Mouse (Mus musculus) ES-Bruce4 (cell line): ENCODE results near the gene Hcrtr2. TPM values are rescaled to one million over a fixed set of nuclear protein-coding genes. Genes with fewer than 3 reads are reported as not detected.

Experiments used
- H3K27ac ChIP-seq: 2 replicates; pipeline ENCODE4 v1.5.1; 2012; ENCODE audit warnings: low read length, inconsistent platforms; ENCODE audit not compliant: insufficient read depth
- H3K27me3 ChIP-seq: 2 replicates; pipeline ENCODE4 v1.6.1; 2012; ENCODE audit warnings: mild to moderate bottlenecking, low read length, inconsistent platforms; ENCODE audit not compliant: control insufficient read depth, poor library complexity, insufficient read depth, severe bottlenecking
- H3K36me3 ChIP-seq: 2 replicates; pipeline ENCODE4 v1.6.1; 2012; ENCODE audit warnings: inconsistent platforms, mild to moderate bottlenecking, low read length, moderate library complexity; ENCODE audit not compliant: control insufficient read depth, poor library complexity, insufficient read depth, severe bottlenecking
- H3K4me1 ChIP-seq: one replicate; pipeline ENCODE4 v1.8.1; 2011; ENCODE audit warnings: low read length; ENCODE audit not compliant: control insufficient read depth, insufficient read depth
- H3K4me3 ChIP-seq: 2 replicates; pipeline ENCODE4 v1.5.1; 2011; ENCODE audit warnings: low read depth, mild to moderate bottlenecking, low read length
- H3K9ac ChIP-seq: 2 replicates; pipeline ENCODE4 v1.6.1; 2012; ENCODE audit warnings: low read depth, mild to moderate bottlenecking, inconsistent platforms; ENCODE audit not compliant: poor library complexity, severe bottlenecking
- H3K9me3 ChIP-seq: replicated peaks from 2 replicates; pipeline ENCODE4 v1.6.1; 2012; ENCODE audit warnings: mild to moderate bottlenecking, low read length, inconsistent platforms; ENCODE audit not compliant: control insufficient read depth, poor library complexity, insufficient read depth, severe bottlenecking
- CTCF ChIP-seq: IDR thresholded peaks from one replicate; pipeline ENCODE4 v1.8.1; 2011; ENCODE audit warnings: low read depth, low read length
- EP300 ChIP-seq: IDR thresholded peaks from 2 replicates; pipeline ENCODE4 v1.6.1; 2011; ENCODE audit warnings: low read depth, low read length; ENCODE audit not compliant: insufficient read depth
- POLR2A ChIP-seq: IDR thresholded peaks from one replicate; pipeline ENCODE4 v1.8.1; 2011; ENCODE audit warnings: low read length; ENCODE audit not compliant: insufficient read depth
- polyA plus RNA-seq: library from polyadenylated mRNA; stranded (reverse); fragments of >200 nt; gene quantifications from 2 replicates; pipeline ENCODE4 v1.2.4, GENCODE M21; 2011; ENCODE audit warnings: low read depth; ENCODE audit not compliant: missing spikeins, insufficient read depth, insufficient read length

Hcrtr2 gene
- polyA plus RNA-seq, 1 experiment = not detected

DNA sequence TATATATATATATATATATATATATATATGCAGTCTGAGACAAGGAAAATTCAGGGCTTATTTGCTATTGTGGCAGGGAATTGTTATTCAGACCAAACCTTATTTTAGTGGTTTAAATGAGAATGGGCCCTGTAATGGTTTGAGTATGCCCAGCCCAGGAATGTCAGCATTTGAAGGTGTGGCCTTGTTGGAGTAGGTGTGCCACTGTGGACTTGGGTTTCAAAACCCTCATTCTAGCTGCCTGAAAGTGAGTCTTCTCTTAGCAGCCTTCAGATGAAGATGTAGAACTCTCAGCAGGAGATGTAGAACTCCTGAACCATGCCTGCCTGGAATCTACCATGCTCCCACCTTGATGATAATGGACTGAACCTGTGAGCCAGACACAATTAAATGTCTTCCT, 9.7 kb downstream of the Hcrtr2 start:
- Histone ChIP-seq H3K9ac (no peak overlapping the region), H3K27ac (no peak overlapping the region), H3K27me3 (no peaks in the 10 kb centered on the region), H3K4me3 (no peak overlapping the region), H3K9me3 (no peaks in the 10 kb centered on the region), H3K4me1 (no peaks in the 10 kb centered on the region), H3K36me3 (no peaks in the 10 kb centered on the region)
- TF ChIP-seq CTCF (no peak), EP300 (no peak), POLR2A (no peak)

DNA sequence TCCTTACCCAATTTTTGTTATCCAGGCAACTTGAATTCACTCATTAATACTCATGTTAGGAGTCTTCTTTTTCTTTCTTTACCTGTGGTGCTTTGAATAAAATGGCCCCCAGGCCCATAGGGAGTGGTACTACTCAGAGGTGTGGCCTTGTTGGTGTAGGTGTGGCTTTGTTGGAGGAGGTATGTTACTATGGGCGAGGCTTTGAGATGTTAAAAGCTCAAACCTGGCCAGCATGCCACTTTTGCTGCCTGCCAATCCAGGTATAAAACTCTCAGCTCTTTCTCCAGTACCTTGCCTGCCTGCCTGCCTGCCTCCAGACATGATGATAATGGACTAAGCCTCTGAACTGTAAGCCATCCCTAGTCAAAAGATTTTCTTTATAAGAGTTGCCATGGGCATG, 11.4 kb downstream of the Hcrtr2 start:
- TF ChIP-seq CTCF = no peak
- TF ChIP-seq EP300 = no peak
- TF ChIP-seq POLR2A = no peak
- H3K27me3 ChIP-seq = no peaks in the 10 kb centered on the region
- H3K27ac ChIP-seq = no peak overlapping the region
- H3K36me3 ChIP-seq = no peaks in the 10 kb centered on the region
- H3K4me3 ChIP-seq = no peak overlapping the region
- H3K4me1 ChIP-seq = no peaks in the 10 kb centered on the region
- H3K9me3 ChIP-seq = no peaks in the 10 kb centered on the region
- no peak overlapping the region for H3K9ac ChIP-seq

DNA sequence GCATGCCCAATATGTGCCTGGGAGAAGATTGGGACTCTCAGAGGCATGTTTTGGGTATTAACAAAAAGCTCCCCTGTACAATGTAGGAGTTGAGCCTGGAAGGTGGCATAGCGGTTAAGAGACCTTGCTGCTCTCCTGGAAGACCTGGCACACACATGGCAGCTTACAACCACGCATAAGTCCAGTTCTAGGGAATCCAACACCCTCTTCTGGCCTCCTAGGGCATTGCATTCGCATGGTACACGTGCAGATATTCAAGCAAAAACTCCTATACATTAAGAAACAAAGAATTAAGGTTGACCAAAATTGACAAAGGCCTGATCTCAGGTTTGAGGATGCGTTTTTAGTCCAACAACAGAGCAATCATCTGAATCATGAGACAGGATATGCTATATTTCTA, 32.3 kb downstream of the Hcrtr2 start:
- Histone ChIP-seq H3K4me3 (no peak overlapping the region), H3K27ac (no peak overlapping the region), H3K27me3 (no peaks in the 10 kb centered on the region), H3K4me1 (no peaks in the 10 kb centered on the region), H3K9me3 (no peaks in the 10 kb centered on the region), H3K36me3 (no peaks in the 10 kb centered on the region), H3K9ac (no peak overlapping the region)
- peak; percentile 3 for TF ChIP-seq CTCF
- no peak for TF ChIP-seq POLR2A

DNA sequence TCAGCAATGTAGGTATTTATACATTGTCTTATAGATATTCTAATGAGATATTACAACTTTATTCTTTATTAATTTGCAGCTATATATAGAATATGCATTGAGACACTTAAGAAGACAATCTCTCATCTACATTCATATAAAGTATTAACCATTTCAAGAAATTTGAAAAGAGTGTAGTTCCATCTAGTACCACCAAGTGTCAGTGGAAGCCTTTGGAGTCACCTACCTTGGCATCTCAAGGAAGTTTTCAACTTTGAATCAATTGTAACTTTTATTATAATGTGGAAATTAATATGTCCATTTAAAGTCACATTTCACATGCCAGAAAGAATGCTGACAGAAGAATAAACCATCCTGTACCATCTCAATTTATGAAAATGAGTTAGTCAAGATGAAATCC, 52.8 kb downstream of the Hcrtr2 start:
- Histone ChIP-seq H3K27me3 (no peaks in the 10 kb centered on the region), H3K9ac (no peak overlapping the region), H3K4me1 (no peaks in the 10 kb centered on the region), H3K4me3 (no peak overlapping the region), H3K9me3 (no peaks in the 10 kb centered on the region), H3K27ac (no peak overlapping the region), H3K36me3 (no peaks in the 10 kb centered on the region)
- no peak for TF ChIP-seq POLR2A
- TF ChIP-seq CTCF = no peak
- TF ChIP-seq EP300 = no peak

GRCm38 (mm10) chr9:76257731-76258130, 65.9 kb downstream of the Hcrtr2 start:
- no peak overlapping the region for H3K27ac ChIP-seq
- no peaks in the 10 kb centered on the region for H3K4me1 ChIP-seq
- H3K4me3 ChIP-seq = no peak overlapping the region
- no peak overlapping the region for H3K9ac ChIP-seq
- H3K9me3 ChIP-seq = no peaks in the 10 kb centered on the region
- TF ChIP-seq CTCF (no peak), POLR2A (no peak), EP300 (no peak)
- H3K27me3 ChIP-seq = no peaks in the 10 kb centered on the region
- no peaks in the 10 kb centered on the region for H3K36me3 ChIP-seq

GRCm38 (mm10) chr9:76252544-76252943, 71.1 kb downstream of the Hcrtr2 start:
- H3K4me1 ChIP-seq = no peaks in the 10 kb centered on the region
- no peaks in the 10 kb centered on the region for H3K27me3 ChIP-seq
- no peak overlapping the region for H3K27ac ChIP-seq
- no peak overlapping the region for H3K4me3 ChIP-seq
- H3K36me3 ChIP-seq = no peaks in the 10 kb centered on the region
- TF ChIP-seq EP300 (no peak), CTCF (no peak), POLR2A (no peak)
- no peak overlapping the region for H3K9ac ChIP-seq
- no peaks in the 10 kb centered on the region for H3K9me3 ChIP-seq

- Histone ChIP-seq H3K27me3 (no peaks in the 10 kb centered on the region), H3K4me3 (no peak overlapping the region), H3K9me3 (no peaks in the 10 kb centered on the region), H3K36me3 (no peaks in the 10 kb centered on the region), H3K27ac (no peak overlapping the region), H3K9ac (no peak overlapping the region), H3K4me1 (no peaks in the 10 kb centered on the region)
- TF ChIP-seq CTCF = no peak
- no peak for TF ChIP-seq EP300
- no peak for TF ChIP-seq POLR2A
Measured at GRCm38 (mm10) chr9:76252109-76252508, 71.5 kb downstream of the Hcrtr2 start.
